Mouse (Mus musculus) thymus, adult 2 months (tissue): ENCODE data around the gene Pgrmc1.

Experiments used
- CTCF ChIP-seq: fragments of 200-500 bp; IDR thresholded peaks from 2 replicates; pipeline ENCODE4 v1.5.1; 2012; ENCODE audit warnings: mild to moderate bottlenecking, control low read depth, low read length, moderate library complexity, borderline replicate concordance; ENCODE audit not compliant: control insufficient read depth, poor library complexity, insufficient read depth; ENCODE audit errors: extremely low read depth
- POLR2A ChIP-seq: fragments of 200-500 bp; IDR thresholded peaks from 2 replicates; pipeline ENCODE4 v1.6.1; 2012; ENCODE audit warnings: mild to moderate bottlenecking, low read length, control low read depth, moderate library complexity; ENCODE audit not compliant: control insufficient read depth, poor library complexity, insufficient read depth; ENCODE audit errors: extremely low read depth

- TF ChIP-seq CTCF: no peak
- TF ChIP-seq POLR2A: no peak
Measured at GRCm38 (mm10) chrX:36598390-36598810, 394 bp downstream of the Pgrmc1 start.
